Mouse (Mus musculus) bone marrow, adult 2 months (tissue): ENCODE results near the gene Lhpp.

Experiments used
- CTCF ChIP-seq: fragments of 200-500 bp; IDR thresholded peaks from 2 replicates; pipeline ENCODE4 v1.5.1; 2011; ENCODE audit warnings: low read length, control low read depth; ENCODE audit not compliant: control insufficient read depth, insufficient read depth
- POLR2A ChIP-seq: fragments of 200-500 bp; IDR thresholded peaks from 2 replicates; pipeline ENCODE4 v1.6.1; 2011; ENCODE audit warnings: low read depth, mild to moderate bottlenecking, control low read depth, low read length, borderline replicate concordance; ENCODE audit not compliant: control insufficient read depth

DNA sequence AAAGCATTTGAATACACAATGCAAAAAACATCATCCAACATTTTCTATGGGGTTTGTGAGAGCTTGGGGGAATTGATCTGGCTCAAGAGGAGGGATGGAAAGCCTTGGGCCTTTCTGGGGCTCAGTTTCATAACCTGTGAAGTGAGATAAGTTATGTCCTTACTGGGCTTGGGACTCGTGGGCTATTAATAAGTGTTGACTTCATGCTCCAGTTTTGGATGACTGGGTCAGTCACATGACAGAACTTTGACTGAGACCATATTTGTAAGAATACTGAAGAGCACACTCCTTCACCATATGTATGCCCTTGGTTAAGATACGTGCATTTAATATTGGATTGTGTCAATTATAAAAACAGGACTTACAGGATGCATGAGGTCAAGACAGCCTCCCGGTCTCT, 17.0 kb downstream of the Lhpp start:
- TF ChIP-seq POLR2A = no peak
- TF ChIP-seq CTCF = no peak
